Mouse (Mus musculus) right cerebral cortex, postnatal 14 days (tissue): Measurements from ENCODE around the gene Obsl1.
A peak's percentile ranks its signal among the peaks of the same experiment; 100 is the strongest.

Experiments
- DNase-seq: peaks from one replicate; pipeline ENCODE4 v3.0.0; 2022

Obsl1 gene

DNA sequence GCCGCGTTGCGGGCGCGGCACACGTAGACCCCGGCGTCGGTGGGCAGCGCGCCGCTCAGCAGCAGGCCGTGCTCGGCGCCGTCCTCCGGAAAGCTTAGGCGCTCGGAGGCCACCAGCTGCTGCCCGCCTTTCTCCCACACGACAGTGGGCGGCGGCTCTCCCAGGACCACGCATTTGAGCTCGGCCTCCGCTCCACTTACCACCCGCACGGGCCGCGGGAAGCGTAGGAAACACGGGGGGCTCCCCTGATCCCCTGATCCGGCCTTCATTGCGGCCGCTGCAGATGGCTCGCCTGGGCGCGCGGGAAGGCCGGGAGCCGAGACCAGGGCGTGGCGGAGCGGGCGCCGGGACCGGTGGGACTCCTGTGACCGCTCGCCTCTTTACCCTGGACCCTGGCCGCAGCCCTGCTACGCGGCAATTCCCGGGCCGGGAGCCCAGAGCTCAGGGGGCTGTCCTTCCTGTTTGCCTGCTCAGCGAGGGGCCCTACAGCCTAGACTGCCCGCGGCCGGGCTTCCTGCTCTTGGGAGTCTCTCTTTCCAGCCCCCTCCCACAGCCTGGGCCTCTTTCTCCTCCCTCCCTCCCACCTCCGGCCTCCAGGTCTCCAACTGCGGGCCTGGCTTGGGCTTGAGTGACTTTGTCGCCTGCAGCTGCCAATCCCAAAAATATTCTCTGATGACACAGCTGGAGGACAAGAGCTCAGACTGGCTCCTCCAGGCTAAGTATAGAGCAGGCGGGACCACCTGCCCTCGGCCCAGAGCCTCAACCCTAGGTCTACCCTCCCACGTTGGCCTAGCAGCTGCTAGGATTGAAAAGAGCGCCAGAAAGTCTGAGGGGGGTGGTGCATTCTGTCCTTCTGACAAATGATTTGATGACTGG is at the start of gene Obsl1:
Gene Obsl1, minus strand, starts transcription at position 497 of the 876 bp plus-strand sequence.
- DNase-seq = peak; percentile 52

DNA sequence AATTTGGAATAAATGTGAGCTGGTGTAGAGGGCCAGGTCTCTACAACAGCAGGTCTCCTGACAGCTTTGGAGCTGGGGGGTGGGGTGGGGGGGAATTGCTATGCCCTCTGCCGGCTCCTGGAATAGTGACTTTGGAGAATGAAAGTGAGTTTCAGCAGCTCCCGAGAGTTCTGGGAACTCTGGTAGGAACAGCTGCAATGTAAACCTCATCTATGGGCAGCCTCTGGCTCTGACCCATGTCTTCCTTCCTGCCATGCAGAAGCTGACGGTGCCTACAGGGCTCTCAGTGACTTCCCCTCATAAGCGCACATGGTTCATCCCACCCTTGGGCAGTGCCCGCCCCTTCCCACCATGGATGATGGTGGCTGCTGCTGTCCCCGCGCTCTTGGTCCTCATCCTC is 49.4 kb upstream of the Obsl1 start:
- no peak for DNase-seq

DNA sequence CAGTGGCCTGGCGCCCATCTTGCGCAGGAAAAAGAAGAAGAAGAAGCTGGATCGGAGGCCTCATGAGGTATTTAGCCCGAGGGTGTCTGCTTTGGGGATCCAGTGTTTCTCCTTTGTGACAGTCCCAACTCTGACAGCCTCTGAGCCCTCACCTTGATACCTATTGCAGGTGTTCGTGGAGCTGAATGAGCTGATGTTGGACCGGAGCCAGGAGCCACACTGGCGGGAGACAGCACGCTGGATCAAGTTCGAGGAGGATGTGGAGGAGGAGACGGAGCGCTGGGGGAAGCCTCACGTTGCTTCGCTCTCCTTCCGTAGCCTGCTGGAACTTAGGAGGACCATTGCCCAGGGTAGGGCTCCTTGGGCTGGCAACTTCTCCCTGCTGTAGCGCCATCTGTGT is 44.3 kb upstream of the Obsl1 start:
- DNase-seq = no peak

DNA sequence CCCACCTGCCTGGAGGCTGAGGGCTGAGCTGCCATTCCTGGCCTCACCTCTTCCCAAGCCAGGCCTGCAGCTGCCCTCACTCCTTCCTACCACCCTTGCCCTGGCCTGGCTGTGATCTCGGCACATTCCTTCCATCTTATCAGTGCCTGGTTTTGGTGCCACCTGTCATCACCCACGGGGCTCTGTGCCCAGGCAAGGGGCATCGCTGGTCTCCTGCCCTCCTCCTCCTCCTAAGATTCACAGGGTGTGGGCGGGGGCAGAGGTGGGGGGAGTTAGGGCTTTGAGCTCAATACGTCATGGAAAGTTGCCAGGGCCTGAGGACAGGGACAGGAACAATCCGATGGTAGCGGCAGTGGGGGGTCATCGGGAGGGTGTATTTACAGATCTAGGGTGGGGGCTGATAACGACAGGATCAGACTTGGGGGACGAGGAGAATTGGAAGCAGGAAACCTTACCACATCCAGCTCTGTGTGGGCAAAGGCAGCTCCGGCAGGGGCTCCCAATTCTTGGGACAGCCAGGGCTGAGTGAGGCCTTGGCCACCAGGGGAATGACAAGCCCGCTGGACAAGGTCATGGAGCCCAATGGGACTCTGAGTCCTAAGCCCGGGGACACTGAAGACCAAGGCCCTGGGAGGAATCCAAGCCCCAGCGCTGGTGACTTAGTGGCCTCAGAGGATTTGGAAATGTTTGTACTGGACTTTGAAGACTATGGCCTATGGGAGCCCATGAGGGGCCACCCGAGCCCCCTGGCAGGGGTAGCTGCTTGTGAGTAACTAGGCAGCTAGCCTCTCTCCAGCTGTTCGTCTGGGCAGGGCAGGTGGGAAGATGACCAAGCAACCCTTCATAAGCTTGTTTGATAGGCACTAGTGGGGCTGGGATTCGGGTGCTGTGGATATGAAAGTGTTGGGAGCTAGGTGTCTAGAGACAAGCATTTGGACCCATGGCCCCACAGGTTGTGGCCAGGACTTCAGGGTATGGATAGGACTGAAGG is 43.3 kb upstream of the Obsl1 start:
- no peak for DNase-seq

DNA sequence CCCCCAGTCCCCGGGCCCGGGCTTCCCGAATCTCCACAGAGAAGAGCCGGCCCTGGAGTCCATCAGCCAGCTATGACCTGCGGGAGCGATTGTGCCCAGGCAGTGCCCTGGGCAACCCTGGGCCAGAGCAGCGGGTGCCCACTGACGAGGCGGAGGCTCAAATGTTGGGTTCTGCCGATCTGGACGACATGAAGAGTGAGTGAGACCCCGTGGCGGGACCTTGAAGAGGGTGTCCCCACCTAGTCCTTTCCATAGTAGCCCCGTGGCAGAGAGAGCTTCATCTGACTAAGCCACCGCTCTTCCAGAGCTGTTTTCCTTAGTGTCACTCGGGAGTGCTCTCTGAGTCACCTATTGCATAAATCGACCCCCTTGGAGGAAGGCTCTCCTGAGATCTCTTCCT is 42.6 kb upstream of the Obsl1 start:
- no peak for DNase-seq

DNA sequence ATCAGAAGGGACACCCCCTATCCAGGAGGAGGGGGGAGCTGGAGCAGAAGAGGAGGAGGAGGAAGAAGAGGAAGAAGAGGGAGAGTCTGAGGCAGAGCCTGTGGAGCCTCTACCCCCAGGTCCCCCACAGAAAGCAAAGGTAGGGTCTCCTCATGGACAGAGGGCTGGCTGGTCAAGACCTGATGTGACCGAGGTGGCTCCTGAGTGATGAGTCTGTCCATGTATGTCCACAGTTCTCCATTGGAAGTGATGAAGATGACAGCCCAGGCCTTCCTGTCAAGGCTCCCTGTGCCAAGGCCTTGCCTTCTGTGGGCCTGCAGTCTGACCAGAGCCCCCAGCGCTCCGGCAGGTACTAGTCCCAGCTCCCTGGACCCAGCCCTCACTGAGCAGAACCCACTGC is 41.8 kb upstream of the Obsl1 start:
- DNase-seq = no peak

DNA sequence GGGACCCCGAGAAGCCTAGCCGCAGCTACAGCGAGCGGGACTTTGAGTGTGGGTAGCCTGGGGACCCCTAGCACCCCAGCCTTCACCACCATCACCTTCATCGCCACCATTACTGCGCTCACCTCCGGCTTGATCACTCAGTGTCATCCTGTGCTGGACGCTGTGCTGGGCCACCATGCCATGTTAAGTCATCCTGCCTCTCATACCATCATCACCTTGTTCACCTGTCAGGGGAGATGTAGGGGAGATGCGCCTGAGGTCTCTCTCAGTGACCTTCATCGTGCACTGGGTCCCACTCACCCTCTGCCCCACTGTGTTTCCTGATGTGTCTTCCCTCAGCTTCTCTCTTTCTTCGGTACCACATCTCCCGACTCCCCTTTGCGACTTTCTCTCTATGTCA is 41.1 kb upstream of the Obsl1 start:
- DNase-seq = no peak

DNA sequence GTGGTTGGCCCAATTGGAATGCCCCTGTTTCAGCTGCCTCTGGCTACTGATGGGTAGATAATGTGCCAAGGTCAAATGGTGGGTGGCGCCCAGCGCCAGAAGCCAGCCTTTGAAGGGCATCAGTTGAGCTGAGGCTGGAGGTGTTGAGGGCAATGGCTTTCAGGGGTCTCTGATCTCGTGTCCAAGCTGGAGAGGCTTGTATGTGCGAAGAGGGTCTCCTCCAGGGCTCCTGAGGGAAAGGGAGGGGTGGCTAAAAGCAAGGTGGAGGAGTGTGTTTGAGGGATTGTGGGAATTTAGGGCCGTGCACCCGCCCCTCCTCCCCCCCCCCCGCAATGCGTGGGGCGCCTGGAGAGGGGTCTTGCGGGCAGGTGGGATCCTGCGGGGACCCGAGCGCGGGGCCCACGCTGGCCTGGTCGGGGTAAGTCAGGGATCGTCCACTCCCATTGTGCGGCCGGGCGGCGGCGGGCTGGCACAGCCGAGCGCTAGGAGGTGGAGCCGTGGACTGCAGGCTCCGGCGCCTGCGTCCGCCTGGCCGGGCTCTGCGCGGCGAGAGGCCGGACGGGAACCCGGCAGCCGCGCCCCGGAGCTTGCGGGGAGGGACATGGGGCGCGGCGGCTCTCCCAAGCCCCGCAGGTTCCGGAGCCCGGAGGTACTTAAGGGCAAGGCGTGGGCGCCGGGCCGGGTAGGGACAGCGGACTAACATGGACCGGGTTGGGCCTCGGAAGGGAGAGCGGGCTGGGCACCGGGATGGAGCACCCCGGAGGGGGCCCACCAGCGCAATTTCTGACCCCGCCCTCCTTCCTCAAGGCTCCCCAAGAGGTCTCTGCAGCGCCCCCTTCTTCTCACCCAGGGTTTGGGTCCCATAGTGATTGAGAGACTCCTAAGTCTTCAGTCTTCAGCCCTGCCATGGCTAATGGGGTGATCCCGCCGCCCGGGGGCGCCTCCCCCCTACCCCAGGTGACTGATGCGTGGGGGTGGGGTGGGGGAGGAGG is 40.0 kb upstream of the Obsl1 start, which contains the start of gene Slc4a3:
Gene Slc4a3, plus strand, starts transcription at position 302 of the 992 bp plus-strand sequence.
- DNase-seq = peak; percentile 70

DNA sequence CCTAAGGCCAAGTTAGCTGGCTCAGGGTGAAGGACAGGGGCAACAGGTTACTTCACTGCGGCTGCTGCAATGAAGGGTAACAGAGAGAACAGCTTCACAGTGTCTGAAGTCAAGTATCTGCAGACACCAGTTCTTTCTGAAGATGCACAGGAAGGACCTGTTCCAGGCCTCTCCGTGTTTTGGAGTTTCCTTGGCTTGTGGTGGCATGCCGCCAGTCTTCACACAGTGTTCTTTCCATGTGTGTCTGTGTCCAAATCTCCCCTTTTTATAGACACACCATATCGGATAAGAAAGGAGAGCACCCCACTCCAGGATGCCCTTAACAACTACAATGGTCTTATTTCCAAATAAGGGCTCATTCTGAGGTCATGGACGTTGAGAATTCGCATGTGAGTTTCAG is 38.1 kb upstream of the Obsl1 start:
- DNase-seq = no peak

DNA sequence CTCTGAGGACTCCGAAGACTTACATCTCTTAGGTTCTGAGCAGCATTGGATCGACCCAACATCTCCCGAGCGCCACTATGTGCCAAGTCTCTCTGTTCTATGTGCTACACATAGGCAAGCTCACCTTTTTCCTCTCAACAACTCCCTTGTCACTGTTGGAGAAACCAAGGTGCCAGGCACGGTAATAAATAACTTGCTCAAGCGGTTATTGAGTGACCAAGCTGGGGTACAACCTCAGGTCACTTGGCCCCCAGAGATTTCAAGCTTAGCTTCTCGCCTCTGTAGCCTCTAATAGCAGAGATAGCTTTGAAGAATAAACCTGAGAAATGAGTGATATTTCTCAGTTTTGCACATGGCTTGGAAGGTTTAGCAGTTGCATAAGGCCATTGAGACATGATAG is 35.2 kb upstream of the Obsl1 start:
- DNase-seq = no peak

DNA sequence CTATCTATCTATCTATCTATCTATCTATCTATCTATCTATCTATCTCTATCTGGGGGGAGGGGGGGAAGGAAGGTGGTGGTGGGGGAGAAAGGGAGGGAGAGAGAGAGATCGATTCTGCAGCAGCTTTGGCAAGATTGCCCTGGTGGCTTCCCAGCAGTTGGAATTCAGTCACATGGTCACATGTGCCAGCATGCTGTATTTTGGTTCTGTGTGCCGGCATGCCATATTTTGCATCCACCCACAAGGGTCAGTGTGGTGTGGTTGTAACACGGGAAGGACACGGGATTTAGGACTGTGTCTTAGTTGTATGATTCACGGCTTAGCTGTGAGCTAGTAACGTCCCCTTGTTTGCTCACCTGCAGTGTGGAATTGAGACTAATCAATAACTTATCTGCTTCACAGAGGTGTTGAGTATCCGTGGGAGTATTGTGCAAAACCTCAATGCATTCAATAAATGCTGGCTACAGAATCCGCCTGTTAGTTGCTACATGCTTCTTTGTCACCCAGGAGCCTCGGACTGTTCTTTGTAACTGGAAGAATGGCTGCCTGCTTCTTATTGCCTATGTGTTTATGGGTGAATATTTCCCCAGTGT is 32.4 kb upstream of the Obsl1 start:
- DNase-seq = no peak

DNA sequence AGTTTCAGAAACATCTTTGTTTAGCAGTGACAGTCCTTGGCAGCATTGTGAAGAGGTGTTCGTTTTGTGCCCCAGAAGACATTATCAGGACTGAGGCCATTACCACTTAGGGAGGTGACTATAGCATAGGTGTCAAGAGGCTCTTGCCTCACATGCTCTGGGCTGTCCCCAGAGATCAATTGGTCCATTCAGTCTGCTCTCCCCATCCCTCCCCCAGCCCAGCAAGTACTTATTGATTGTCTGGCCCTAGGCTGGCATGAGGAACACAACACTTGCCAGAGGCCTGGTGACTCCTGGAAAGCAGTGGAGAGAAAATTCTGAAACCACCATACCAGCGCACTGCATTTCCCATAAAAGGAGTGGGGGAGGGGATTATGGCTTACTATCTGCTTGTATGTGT is 31.3 kb upstream of the Obsl1 start:
- no peak for DNase-seq

DNA sequence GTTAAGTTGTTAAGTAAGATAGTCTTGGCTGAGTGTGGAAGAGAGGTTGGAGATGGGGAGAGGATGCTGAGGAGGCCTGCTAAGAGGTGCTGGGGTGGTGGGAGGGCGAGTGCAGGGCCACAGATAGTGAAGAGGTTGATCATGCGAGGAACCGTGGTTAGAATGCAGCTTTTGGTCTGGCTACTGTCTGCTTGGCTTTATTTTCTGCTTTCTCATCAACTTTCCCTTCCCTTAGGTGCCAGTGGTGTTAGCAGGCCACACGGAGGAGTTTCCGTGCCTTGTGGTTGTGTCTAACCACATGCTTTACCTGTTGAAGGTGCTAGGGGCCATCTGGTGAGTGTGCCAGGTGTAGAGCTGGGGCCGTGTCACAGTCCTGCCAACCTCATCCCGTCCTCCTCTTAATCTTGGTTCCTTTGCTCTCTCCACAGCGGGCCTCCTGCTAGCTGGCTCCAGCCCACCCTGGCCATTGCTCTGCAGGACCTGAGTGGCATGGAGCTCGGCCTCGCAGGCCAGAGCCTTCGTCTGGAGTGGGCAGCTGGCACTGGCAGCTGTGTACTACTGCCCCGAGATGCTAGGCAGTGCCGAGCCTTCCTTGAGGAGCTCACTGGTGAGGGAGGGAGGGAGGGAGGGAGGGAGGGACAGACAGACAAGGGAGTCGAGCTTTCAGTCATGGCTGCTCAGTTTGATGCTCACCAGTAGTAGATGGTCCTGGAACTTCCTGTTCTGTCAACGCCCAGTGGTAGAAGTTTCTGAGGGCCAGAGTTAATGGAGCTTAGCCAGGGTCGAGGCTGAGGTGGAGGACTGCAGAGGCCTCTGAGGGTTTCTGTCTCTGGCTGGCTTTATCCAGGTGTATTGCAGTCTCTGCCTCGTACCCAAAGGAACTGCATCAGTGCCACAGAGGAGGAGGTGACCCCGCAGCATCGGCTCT is 27.3 kb upstream of the Obsl1 start:
- DNase-seq = no peak

DNA sequence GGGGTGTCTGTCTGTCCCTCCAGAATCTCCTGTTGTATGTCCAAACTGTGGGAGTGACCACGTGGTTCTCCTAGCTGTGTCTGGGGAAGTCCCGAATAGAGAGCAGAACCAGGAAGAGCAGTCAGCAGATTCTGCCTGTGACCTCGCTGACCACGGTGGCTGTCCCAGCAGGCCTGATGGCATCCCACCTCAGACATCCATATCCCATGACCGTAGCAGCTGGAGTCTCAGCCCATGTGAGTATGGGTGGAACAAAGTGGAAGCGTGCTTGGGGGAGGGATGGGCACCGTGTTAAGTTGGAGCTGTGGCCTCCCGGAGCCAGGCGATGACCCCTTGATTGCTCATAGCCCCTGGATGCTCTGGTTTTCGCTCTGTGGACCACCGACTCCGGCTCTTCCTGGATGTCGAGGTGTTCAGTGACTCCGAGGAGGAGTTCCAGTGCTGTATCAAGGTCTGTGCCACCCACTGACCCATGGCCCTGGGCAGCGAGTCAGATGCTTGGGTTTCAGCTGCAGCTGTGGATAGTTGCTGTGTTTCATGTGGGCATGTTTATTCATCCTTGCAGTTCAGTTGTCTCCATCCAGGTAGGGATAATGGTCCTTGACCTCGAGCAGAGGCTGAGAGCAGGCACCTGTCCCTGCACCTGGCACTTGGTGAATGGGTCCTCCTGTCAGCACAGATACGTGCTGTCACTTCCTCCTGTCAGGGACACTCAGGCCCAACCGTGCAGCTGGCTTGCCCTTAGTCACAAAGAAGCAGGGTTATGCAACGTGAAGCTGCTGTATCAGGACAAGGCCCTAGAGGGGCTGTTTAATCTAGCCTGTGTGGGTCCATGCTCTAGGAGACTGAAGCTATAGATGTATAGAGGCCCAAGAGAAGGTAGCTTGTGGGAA is 26.3 kb upstream of the Obsl1 start:
- no peak for DNase-seq

DNA sequence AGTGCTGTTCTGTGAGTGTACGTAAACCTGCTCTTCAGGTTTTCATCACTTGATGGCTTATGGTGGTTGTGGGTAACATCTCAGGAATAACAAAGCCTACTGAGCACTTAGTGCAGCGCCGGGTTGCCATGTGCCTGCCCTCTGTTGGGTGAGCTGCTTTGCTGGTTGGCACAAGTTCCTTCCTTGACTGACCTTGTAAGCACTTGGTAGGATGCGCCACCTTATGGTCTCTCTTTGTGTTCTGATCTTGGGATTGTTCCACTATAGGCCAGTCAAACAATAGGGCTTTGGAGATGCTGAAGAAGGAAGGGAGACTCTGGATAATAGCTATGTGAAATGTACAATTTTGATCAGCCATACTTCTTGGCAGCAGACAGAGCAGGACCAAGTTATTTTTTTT is 24.3 kb upstream of the Obsl1 start:
- DNase-seq = no peak

DNA sequence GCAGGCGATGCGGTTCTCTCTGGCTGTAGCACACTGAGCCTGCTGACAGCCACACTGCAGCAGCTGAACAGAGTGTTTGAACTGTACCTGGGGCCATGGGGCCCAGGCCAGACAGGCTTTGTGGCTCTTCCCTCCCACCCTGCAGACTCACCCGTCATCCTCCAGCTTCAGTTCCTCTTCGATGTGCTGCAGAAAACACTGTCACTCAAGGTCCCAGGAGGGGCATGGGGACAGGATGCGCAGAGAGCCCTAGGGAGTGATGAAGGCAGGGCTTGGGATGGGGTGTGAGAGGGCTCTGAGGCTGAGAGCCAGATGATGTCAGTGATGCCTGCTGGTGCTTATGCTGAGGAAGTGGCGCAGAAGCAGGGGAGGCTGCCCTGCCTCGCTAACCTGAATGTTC is 18.4 kb upstream of the Obsl1 start:
- no peak for DNase-seq

DNA sequence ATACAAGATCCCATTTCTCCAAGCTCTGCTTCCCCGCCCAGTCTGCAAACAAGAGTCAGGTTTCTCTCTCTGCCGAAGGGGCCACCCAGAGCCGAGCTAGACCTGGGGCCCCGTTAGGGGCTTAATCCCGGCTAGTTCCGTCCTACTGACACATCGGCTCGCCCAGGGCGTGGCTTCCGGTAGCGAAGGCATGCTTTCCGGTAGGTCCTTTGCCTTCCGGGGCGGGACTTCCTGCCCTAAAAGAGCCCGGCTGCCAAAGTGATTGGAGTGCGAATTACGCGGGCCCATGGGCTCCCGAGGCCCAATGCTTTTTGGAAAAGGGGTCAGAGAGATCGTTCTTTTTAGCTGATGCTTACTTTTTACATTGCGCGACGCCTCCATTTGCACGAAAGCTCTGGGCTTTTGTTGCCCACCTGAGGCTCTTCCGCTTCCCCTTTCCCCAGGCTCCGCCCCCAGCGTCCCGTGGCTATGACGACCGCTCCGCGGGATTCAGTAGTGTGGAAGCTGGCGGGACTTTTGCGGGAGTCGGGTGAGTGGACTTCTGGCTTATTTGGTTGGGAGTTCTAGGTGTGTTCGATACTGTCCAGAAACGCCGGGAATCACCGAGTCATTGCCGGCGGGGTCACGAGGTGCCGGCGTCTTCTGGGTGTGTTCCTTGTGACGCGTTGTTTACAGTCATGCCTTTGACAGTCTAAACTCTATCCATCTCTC is 15.2 kb upstream of the Obsl1 start, which contains the start of gene Stk11ip:
Gene Stk11ip, plus strand, starts transcription at position 209 of the 711 bp plus-strand sequence.
- DNase-seq = peak; percentile 88

DNA sequence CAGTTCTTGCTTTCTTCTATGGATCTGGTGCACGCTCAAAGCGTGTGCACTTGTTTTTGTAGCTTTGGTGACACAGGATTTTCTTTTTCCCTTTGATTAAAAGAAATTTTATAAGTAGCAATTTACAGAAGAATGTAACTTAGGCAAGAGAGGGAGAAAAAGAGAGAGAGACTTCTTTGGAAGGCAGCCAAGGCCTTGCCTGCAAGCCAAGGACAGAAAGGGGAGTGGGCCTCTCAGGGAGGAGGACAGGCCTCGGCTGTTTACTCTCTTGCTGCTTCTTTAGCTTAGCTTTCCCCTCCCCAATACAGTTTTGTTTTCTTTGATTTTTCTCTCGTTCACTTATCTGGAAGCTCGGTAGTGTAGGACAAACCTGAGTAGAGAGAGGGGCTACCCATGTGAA is 13.3 kb upstream of the Obsl1 start:
- no peak for DNase-seq

DNA sequence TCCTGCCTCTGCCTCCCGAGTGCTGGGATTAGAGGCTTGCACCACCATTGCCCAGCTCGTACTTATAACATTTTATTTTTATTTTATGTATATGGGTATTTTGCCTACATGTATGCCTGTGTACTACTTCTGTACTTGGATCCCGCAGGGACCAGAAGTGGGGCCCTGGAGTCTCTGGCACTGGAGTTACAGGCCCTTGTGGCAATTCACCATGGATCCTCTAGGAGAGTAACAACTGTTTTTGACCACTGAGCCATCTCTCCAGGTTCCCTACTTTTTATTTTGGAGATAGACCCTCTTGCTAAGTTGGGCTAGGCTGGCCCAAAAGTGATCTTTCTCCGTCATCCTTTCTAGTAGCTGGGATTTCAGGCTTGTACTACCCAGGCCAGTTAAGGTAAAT is 12.2 kb upstream of the Obsl1 start:
- DNase-seq = no peak
